Mouse (Mus musculus) testis, adult 2 months (tissue): Measurements from ENCODE around the gene Cep135.

ENCODE experiments used
- CTCF ChIP-seq: fragments of 200-500 bp; IDR thresholded peaks from 2 replicates; pipeline ENCODE4 v1.5.1; 2012; ENCODE audit warnings: low read depth, mild to moderate bottlenecking, inconsistent platforms, low read length, moderate library complexity; ENCODE audit not compliant: control insufficient read depth, insufficient read depth, insufficient replicate concordance
- POLR2A ChIP-seq: fragments of 200-500 bp; IDR thresholded peaks from 2 replicates; pipeline ENCODE4 v1.6.1; 2012; ENCODE audit warnings: low read depth, mild to moderate bottlenecking, inconsistent platforms, low read length, moderate library complexity; ENCODE audit not compliant: control insufficient read depth

GRCm38 (mm10) chr5:76543200-76543599 lies 45.3 kb upstream of the Cep135 start:
- no peak for TF ChIP-seq CTCF
- TF ChIP-seq POLR2A, result no peak
